Mouse (Mus musculus) Muller cell, postnatal 12 days (primary cell): ENCODE data around the gene Myom1.
A peak's percentile ranks its signal among the peaks of the same experiment; 100 is the strongest.

ENCODE experiments used
- DNase-seq: peaks from one replicate; pipeline ENCODE4 v3.0.0-alpha.2; 2015; ENCODE audit errors: inconsistent ontology term

The Myom1 gene

DNA sequence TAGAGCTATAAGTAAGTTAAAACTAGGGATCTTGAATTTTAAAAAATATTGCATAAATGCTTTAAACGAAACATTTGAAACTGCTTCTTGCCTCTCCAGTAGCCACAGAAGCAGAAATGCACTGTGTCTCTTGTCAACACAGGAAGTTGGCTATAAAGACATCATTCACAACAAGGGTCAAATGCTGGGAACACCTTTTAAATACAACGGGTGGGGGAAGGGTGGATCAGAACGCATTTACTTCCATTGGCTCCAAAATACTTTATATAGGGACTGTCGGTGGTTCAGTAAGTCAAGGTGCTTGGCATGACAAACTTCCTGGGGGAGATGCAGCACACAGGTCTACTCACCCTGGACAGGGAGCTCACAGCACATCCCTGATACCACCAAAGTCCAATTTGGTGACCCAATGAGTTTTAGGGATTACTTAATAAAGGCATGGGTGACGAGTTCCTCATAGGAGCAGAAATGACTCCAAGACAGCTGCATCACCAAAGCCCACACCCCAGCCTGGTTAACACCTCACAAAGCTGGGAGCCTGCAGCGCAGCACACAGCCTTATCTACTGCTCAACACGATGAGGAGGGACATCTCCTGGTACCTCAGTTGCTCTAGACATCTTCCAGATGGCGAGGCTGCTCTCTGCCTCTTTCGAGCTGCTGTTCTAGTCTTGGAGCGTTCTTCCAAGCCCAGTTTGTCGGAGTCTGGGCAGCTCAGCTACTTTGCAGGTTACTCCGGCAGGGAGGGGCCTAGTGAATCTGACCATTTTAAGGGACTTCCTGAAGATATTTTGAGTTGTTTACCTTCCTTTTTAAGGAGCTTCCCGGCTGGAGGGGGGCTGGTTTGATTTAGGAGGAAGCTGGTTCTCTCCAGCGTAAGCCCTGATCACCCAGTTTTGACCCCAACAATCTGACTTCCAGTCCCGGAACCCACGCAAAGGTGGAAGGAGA is 134.2 kb downstream of the Myom1 start:
- no peak for DNase-seq

DNA sequence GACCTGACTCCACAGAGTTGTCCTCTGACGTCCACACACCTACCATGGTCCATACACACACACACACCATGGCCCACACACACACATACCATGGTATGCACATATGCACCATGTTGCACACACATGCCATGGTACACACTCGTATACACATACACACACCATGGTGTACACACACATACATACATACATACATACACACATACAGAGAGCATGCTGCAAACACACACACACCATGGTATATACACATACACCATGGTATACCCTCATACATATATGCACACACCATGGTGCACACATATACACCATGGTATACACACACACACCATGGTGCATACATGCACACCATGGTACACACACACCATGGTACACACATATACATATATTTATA is 134.9 kb downstream of the Myom1 start:
- no peak for DNase-seq

GRCm38 (mm10) chr17:71142068-71142467 is 139.6 kb downstream of the Myom1 start:
- DNase-seq: no peak

GRCm38 (mm10) chr17:71143155-71143554 is 140.7 kb downstream of the Myom1 start:
- DNase-seq: no peak

- DNase-seq: no peak
Measured at GRCm38 (mm10) chr17:71144322-71145116, 142.1 kb downstream of the Myom1 start.

- no peak for DNase-seq
Measured at GRCm38 (mm10) chr17:71145248-71145961, 143.0 kb downstream of the Myom1 start.

DNA sequence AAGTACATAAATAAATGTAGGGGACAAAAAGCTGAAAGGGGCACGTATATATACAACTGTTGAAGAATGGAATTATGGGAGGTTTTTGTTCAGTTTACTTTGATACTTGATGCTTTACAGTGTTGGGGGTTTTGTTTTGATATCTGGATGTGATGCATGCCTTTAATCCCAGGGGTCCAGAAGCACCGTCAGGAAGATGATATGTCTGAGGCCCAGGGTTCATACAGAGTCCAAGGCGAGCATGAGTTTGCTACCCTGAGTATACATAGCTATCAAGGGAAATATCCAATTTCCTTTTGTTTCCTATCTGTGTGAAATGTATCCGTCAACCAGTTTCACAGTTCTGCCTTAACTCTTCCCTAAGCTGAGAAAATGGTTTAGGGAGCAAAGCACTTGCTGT is 150.9 kb downstream of the Myom1 start:
- DNase-seq: no peak

GRCm38 (mm10) chr17:71155271-71155670 is 152.8 kb downstream of the Myom1 start:
- DNase-seq: no peak

DNA sequence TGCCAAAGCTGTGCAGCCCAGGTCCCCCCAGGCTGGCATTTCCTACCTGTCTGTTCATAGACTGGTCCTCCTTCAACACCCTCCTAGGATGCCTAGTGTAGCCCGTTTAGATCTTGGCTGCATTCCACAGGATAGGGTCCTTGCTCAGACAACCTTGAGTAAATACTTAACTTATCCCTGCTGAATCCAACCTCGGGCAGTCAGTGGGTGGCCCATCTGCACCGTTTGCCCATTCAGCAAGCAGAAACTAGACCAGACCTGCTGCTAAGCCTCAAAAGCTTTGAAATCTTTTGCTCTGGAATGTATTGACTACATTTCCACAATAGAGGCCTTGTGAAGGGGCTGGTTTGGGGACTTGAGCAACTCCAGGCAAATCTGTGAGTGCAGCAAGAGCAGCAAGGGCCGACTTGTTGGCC is 156.7 kb downstream of the Myom1 start:
- DNase-seq: peak; percentile 68

DNA sequence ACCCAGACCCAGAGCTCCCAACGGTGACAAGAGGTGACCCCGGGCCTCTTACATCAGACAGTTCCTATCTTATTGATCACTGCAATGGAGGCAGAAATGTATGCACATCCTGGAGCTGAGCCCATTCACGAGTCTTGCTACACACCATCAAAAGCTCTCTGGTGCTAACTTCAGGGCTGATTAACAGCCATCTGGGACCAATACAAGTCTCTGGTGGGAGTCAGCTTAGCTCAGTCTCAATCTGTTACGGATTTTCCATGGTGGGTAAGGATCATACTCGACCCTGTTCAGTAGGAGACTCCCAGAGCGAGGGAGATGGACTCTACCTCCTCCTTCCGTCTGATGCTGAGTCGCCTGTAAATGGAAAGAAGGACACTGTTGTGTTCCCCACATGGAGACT is 157.3 kb downstream of the Myom1 start:
- no peak for DNase-seq

- no peak for DNase-seq
Measured at GRCm38 (mm10) chr17:71160244-71160995, 158.0 kb downstream of the Myom1 start.

DNA sequence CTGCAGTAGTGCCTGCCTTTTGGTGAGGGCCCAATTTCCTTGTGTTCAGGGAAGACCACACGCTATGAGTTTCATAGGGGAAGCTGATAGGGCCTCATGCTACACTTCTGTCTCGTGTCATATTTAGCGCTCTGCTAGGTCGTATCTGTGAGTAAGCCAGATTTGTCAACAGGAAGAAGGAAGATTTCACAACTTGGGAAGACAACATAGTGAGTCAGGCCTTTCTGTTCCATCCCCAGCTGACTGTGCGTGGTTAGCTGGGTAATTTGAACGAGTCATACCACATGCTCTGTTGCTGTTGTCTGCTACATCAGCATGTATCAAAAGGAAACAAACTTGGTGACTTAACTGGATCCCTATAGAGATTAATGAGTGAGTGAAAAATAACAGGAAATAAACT is 162.6 kb downstream of the Myom1 start:
- peak; percentile 78 for DNase-seq

GRCm38 (mm10) chr17:71168205-71168815 is 165.9 kb downstream of the Myom1 start:
- no peak for DNase-seq

DNA sequence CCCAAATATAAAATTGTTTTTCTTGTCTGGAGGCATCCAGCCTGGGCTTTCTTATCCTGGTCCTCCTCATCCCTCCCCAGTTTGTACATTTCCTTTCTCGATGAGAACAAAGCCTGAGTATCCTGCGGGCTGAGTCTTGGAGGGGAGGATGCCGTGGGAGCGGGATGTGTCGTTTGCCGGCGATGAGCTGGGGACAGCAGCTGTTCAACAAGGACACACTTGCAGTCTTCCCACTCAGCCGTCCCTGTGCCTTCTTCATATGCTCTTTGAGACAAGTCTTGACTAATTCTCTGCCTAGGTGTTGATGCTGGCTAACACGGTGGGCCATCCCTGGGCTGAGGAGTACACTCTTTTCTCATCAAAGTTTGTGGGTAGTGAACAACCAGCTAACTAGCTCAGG is 166.4 kb downstream of the Myom1 start:
- no peak for DNase-seq

DNA sequence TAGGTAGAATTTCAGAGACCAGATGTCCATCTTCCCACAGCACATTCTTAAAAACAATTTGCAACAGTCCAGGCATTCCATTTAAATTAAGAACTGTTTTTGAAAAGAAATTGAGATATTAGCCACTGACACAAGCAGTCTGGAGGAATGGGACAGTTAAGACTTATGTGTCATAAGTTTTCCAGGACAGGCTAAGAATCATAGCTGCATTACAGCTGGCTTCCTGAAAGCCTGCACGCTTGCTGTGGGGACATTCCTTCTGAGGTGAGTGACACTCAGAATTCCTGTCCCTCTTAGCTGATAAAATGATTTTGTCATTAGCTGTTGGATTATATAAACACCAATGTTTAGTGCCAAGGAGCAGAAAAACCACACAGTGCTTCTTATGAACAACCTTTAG is 167.2 kb downstream of the Myom1 start:
- DNase-seq: no peak

GRCm38 (mm10) chr17:71171161-71171560 is 168.7 kb downstream of the Myom1 start:
- DNase-seq: no peak
